Mouse (Mus musculus) liver, embryonic 14.5 days (tissue): Measurements from ENCODE around the gene Necab3. TPM values are rescaled to one million over a fixed set of nuclear protein-coding genes. Genes with fewer than 3 reads are reported as not detected.

Experiments used
- ATAC-seq: fragments of 200-750 bp; cut with Nextera tagmentation; 2 replicates; pipeline ENCODE4 v1.8.0; 2017; ENCODE audit warnings: moderate number of reproducible peaks, mild to moderate bottlenecking, moderate library complexity; ENCODE audit not compliant: insufficient read depth
- DNase-seq, 3 experiments: peaks; one replicate each; pipeline ENCODE4 v3.0.0-alpha.2; 2012 to 2013; ENCODE audit warnings: low read depth in 3 of 3, low spot score in 3 of 3
- H3K27ac ChIP-seq: fragments of 300-500 bp; sonication (generic); 2 replicates; pipeline ENCODE4 v1.5.1; 2014; ENCODE audit warnings: moderate library complexity, mild to moderate bottlenecking, control low read depth, inconsistent platforms
- H3K27me3 ChIP-seq: fragments of 300-500 bp; sonication (generic); 2 replicates; pipeline ENCODE4 v1.6.1; 2014; ENCODE audit warnings: mild to moderate bottlenecking, low read length, moderate library complexity; ENCODE audit not compliant: control insufficient read depth, insufficient read depth
- H3K36me3 ChIP-seq: fragments of 300-500 bp; sonication (generic); replicated peaks from 2 replicates; pipeline ENCODE4 v1.6.1; 2014; ENCODE audit warnings: low read depth; ENCODE audit not compliant: control insufficient read depth, insufficient read depth
- H3K4me1 ChIP-seq, 2 experiments: fragments of 200-500 bp in 1 of 2; fragments of 300-500 bp in 1 of 2; sonication (generic) in 1 of 2; replicated peaks; 2 replicates each; pipeline ENCODE4 v1.6.1; 2012 to 2014; ENCODE audit warnings: antibody characterized with exemption in 1 of 2, inconsistent platforms in 1 of 2, low read length in 1 of 2; ENCODE audit not compliant: control insufficient read depth in 2 of 2, insufficient read depth in 2 of 2
- H3K4me2 ChIP-seq: fragments of 300-500 bp; sonication (generic); 2 replicates; pipeline ENCODE4 v1.6.1; 2014; ENCODE audit warnings: low read depth, mild to moderate bottlenecking, control low read depth, moderate library complexity
- H3K4me3 ChIP-seq, 2 experiments: fragments of 200-500 bp in 1 of 2; fragments of 300-500 bp in 1 of 2; sonication (generic) in 1 of 2; 2 replicates each; pipeline ENCODE4 v1.5.1; 2012 to 2014; ENCODE audit warnings: low read depth in 2 of 2, low read length in 2 of 2, mild to moderate bottlenecking in 2 of 2, control low read depth in 1 of 2, inconsistent platforms in 1 of 2, moderate library complexity in 1 of 2; ENCODE audit not compliant: insufficient read depth in 1 of 2
- H3K9ac ChIP-seq: fragments of 300-500 bp; sonication (generic); replicated peaks from 2 replicates; pipeline ENCODE4 v1.6.1; 2014; ENCODE audit warnings: mild to moderate bottlenecking, control low read depth, moderate library complexity
- H3K9me3 ChIP-seq: fragments of 300-500 bp; sonication (generic); 2 replicates; pipeline ENCODE4 v1.6.1; 2016; ENCODE audit warnings: low read length, mixed read lengths; ENCODE audit not compliant: control insufficient read depth
- CTCF ChIP-seq: IDR thresholded peaks from 2 replicates; pipeline ENCODE4 v1.5.1; 2016; ENCODE audit warnings: antibody characterized with exemption, low read depth, control low read depth
- EP300 ChIP-seq: IDR thresholded peaks from 2 replicates; pipeline ENCODE4 v1.6.1; 2016; ENCODE audit warnings: antibody characterized with exemption, low read depth
- WGBS: fragments of 180-500 bp; shearing (Covaris S2); extraction: QIAGEN DNeasy Blood & Tissue Kit; methylation state at CpG from one replicate; pipeline ENCODE4 v1.1.7; 2014; ENCODE audit not compliant: insufficient replicate concordance; 5-methylcytosine and 5-hydroxymethylcytosine counted together
- polyA plus RNA-seq, 2 experiments: library from polyadenylated mRNA; depleted of rRNA in 1 of 2; stranded (reverse) in 1 of 2; unstranded in 1 of 2; fragments of >200 nt; fragmentation: Nextera tagmentation in 1 of 2; extraction: Ambion mirVana in 1 of 2; gene quantifications; 2 replicates each; pipeline versions ENCODE4 v1.2.1 to v1.2.3; 2012 to 2014

The Necab3 gene
- polyA plus RNA-seq (2012; rRNA removed) (0.80 and 1.7 TPM in 2 replicates), polyA plus RNA-seq (2014; fragmentation: Nextera tagmentation; extraction: Ambion mirVana) (0.87 and 0.96 TPM in 2 replicates)

DNA sequence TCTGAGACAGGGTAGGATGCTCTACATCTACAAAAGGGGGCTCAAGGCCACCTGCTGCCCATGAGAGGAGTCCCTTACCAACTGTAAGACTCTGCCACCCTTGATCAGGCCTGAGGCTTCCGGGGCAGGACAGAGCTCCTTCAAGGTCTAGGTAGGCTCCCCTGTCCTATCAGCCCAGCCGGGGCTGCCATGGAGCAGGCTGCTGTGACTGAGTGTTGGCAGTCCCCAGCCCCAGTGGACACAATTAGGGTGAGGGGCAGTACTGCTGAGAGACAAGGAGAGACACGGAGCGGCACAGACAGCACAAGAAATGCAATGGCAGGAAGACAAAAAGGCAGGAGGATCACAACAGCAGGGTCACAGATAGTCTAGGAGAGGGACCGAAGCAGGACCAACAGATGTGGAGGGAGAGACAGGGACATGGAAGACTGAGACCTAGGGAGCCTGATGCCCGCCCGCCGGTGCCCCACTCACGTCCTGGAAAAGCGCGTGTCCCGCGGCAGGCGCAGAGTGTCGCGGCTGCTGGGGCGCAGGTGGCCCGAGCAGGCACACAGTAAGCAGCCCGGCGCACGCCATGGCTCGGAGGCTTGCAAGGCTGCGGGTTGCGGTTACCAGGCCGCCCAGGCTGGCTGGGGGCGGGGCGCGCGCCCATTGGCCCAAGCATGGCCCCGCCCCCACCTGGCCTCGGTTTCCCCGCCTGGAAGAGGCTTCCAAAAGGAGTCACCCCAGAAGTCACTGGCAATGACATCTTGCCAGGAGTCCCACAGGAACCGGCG lies at the start of gene Necab3:
Gene Necab3 (minus strand): TSS at position 627 of the 776 bp plus-strand sequence.
- H3K27me3 ChIP-seq = no peaks in the 10 kb centered on the region
- WGBS = 3% methylated on average over 34 of the region's 34 CpGs
- H3K9ac ChIP-seq = peak within 1 kb of the TSS; percentile 0; the same call in 1 of the 2 replicates
- no peaks in the 10 kb centered on the region for H3K9me3 ChIP-seq
- ATAC-seq (peak; percentile 78), DNase-seq (no peak)
- H3K4me1 ChIP-seq = peaks cover 4 to 5% of the 10 kb centered on the region in 2 experiments; a peak in 3 of 4 replicates
- TF ChIP-seq CTCF = no peak
- no peak for TF ChIP-seq EP300
- H3K27ac ChIP-seq = no peak within 1 kb of the TSS
- peak within 1 kb of the TSS; percentile 51 for H3K4me2 ChIP-seq
- peaks cover 23% of the 10 kb centered on the region for H3K36me3 ChIP-seq
- peak within 1 kb of the TSS; percentile 5 to 39 for H3K4me3 ChIP-seq

DNA sequence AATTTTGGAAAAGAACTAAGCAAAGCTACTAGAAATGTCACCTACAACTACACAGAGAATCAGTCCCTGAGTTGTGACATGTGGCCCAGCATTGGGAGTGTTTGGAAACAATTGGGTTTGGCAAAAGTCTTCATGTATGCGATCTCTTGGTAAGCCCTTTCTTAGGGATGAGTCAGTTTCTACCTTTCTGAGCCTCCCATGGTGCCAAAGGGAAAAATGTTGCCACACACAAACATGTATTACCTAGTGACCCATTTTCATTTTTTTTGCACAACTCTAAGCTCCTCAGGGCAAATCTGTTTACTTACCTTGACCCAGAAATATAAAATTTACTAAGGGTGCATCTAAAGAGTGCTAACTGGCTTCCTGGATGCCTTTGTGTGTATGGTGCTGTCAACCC lies 48.3 kb upstream of the Necab3 start:
- H3K4me1 ChIP-seq = peaks cover 17 to 25% of the 10 kb centered on the region in 2 experiments
- H3K4me2 ChIP-seq = no peak overlapping the region
- ATAC-seq (no peak), DNase-seq (no peak)
- no peak overlapping the region for H3K27ac ChIP-seq
- no peak for TF ChIP-seq CTCF
- TF ChIP-seq EP300 = no peak
- H3K9me3 ChIP-seq = no peaks in the 10 kb centered on the region
- no peaks in the 10 kb centered on the region for H3K27me3 ChIP-seq
- 72% methylated on average over 1 of the region's 1 CpGs for WGBS
- H3K36me3 ChIP-seq = no peaks in the 10 kb centered on the region
- no peak overlapping the region for H3K9ac ChIP-seq
- no peak overlapping the region for H3K4me3 ChIP-seq

DNA sequence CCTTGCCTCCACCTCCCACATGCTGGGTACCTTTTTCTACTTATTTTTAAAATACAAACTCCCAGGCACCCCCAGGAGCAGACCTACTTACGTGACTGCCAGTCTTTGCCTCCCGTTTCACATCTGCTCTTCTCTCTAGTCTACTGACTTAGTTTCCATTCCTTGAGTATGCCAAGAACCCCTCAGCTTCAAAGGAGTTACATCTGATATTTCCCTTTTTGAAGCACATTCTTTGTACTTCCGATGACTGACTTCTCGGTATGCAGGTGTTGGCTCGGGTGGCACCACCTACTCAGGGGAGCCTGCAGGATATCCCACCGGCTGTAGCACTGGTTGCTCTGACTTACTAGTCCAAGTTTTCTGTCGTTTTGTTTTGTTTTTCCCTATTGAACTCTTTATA lies 45.5 kb upstream of the Necab3 start:
- H3K4me2 ChIP-seq = peak overlapping the region; percentile 95
- no peaks in the 10 kb centered on the region for H3K9me3 ChIP-seq
- peaks cover 14 to 23% of the 10 kb centered on the region in 2 experiments for H3K4me1 ChIP-seq
- DNase-seq (no peak), ATAC-seq (peak; percentile 3; the same call in 1 of the 2 replicates)
- H3K27me3 ChIP-seq = no peaks in the 10 kb centered on the region
- TF ChIP-seq EP300 (no peak), CTCF (no peak)
- no peaks in the 10 kb centered on the region for H3K36me3 ChIP-seq
- H3K27ac ChIP-seq = peak overlapping the region; percentile 92
- 15% methylated on average over 7 of the region's 7 CpGs for WGBS
- H3K9ac ChIP-seq = peak overlapping the region; percentile 77
- peak overlapping the region; percentile 47 to 50 for H3K4me3 ChIP-seq

DNA sequence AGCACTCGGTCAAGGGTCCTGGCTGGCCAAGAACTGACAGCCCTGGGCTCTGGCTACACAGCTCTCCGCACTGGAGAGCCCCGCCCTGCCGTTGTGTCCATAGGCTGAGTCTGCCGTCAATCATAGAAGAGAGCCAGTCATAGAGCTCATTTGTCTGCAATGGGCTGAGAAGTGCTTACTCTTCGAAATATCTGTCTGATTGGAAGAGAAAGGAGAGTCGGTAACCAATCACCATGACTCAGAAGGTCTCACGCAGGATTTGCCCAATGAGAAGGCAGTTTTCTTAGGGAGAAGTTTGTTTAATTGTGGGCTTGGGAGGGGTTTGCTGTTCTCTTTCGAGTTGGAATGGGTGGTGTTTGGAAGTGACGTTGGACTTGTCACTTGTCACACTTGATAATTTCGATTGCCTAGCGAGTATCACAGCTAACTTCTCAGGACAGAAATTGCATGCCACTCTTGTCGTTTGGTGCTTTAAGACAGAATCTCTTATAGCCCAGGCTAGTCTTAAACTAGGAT lies 45.0 kb upstream of the Necab3 start, which contains the start of gene Pxmp4:
Gene Pxmp4 (minus strand): TSS at position 71 of the 516 bp plus-strand sequence.
- no peaks in the 10 kb centered on the region for H3K27me3 ChIP-seq
- H3K4me3 ChIP-seq = peak within 1 kb of the TSS; percentile 70 to 87
- peaks cover 14 to 21% of the 10 kb centered on the region in 2 experiments for H3K4me1 ChIP-seq
- H3K27ac ChIP-seq = peak within 1 kb of the TSS; percentile 92
- no peaks in the 10 kb centered on the region for H3K9me3 ChIP-seq
- TF ChIP-seq EP300 (no peak), CTCF (no peak)
- H3K36me3 ChIP-seq = no peaks in the 10 kb centered on the region
- H3K4me2 ChIP-seq = peak within 1 kb of the TSS; percentile 95
- DNase-seq (peak; percentile 99), ATAC-seq (peak; percentile 100)
- peak within 1 kb of the TSS; percentile 93 for H3K9ac ChIP-seq
- WGBS = under 1% methylated on average over 13 of the region's 13 CpGs

DNA sequence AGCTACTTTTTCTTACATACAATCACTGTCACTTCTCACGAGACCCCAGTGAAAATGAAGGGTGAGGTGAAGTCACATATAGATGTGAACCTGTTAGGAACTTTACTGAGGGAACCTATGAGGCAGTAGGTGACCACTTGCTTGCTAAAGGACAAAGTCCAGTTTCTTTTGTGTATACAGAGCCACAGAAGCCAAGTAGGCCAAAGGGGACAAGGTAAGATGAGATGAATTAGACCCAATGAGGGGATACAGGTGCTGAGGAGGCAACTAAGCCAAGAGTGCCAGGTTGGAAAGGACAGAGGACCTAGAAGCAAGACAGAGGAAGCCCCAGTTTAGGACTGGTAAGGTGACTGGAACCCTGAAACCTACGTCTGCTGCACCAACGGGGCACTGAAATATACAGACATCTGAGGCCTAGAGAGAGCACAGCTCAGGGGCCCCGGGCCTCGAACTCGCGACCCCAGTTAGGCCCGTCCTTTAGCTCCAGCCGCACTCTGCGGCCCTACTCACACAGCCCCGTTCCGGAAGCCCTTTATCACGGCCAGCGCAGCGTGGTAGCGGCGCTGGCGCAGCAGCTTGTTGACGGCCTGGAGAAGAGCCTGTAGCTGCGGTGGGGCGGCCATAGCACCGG lies 44.4 kb upstream of the Necab3 start:
- no peaks in the 10 kb centered on the region for H3K27me3 ChIP-seq
- DNase-seq (no peak), ATAC-seq (peak; percentile 55)
- H3K27ac ChIP-seq = peak overlapping the region; percentile 87
- H3K36me3 ChIP-seq = no peaks in the 10 kb centered on the region
- 5% methylated on average over 22 of the region's 22 CpGs for WGBS
- peaks cover 14 to 21% of the 10 kb centered on the region in 2 experiments for H3K4me1 ChIP-seq
- H3K4me2 ChIP-seq = peak overlapping the region; percentile 95
- peak overlapping the region; percentile 93 for H3K9ac ChIP-seq
- no peaks in the 10 kb centered on the region for H3K9me3 ChIP-seq
- TF ChIP-seq EP300 = no peak
- peak overlapping the region; percentile 70 to 87 for H3K4me3 ChIP-seq
